Mouse (Mus musculus) MEL (cell line): ENCODE results near the gene Drc1.

ENCODE experiments used
- CHD2 ChIP-seq: IDR thresholded peaks from 2 replicates; pipeline ENCODE4 v1.6.1; 2011; ENCODE audit warnings: low read length, improper control_type of control experiment
- CTCF ChIP-seq, 3 experiments: IDR thresholded peaks in 2 of 3; conservative IDR thresholded peaks in 1 of 3; 2 replicates each; pipeline ENCODE4 v1.5.1; 2011 to 2012; ENCODE audit warnings: low read length in 3 of 3, low read depth in 2 of 3, mild to moderate bottlenecking in 2 of 3, improper control_type of control experiment in 1 of 3, inconsistent platforms in 1 of 3, mixed read lengths in 1 of 3, moderate library complexity in 1 of 3; ENCODE audit not compliant: control insufficient read depth in 1 of 3, insufficient read depth in 1 of 3, poor library complexity in 1 of 3, severe bottlenecking in 1 of 3
- MXI1 ChIP-seq: IDR thresholded peaks from 2 replicates; pipeline ENCODE4 v1.6.1; 2011; ENCODE audit warnings: mild to moderate bottlenecking, low read depth, low read length, improper control_type of control experiment
- MYB ChIP-seq: IDR thresholded peaks from 2 replicates; pipeline ENCODE4 v1.6.1; 2011; ENCODE audit warnings: mild to moderate bottlenecking, low read depth, low read length, improper control_type of control experiment
- POLR2AphosphoS2 ChIP-seq: IDR thresholded peaks from 2 replicates; pipeline ENCODE4 v1.6.1; 2011; ENCODE audit warnings: low read length, improper control_type of control experiment
- SMC3 ChIP-seq: IDR thresholded peaks from 2 replicates; pipeline ENCODE4 v1.6.1; 2011; ENCODE audit warnings: low read depth, low read length, improper control_type of control experiment

DNA sequence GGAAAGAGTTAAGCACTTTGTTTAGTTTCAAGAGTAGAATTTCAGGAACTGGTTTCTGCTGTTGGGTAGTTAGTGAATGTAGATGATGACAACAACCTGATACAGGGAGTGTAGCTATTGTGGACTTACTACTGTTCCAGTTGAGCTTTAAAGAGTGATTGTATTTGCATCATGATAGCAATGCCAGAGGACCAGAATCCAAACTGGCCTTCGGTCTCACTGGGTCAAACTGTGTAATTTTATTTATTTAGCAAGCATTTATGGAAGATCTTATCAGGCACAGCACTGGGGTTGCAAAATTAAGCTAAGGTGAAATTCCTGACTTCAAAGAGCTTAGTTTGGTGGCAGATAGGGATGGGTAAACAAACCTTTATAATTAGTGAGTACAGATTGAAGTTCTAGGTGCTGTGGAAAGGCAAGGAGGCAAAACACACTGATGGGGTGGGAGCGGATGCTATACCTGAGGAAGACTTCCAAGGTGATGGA lies 45.5 kb upstream of the Drc1 start:
- TF ChIP-seq CTCF (IDR thresholded peaks at IDR 0.05 in 2 of 3, conservative IDR thresholded peaks at IDR 0.05 in 1 of 3; ENCODE audit: control insufficient read depth in 1 of 3, insufficient read depth in 1 of 3, low read depth in 2 of 3, low read length in 3 of 3, poor library complexity in 1 of 3, severe bottlenecking in 1 of 3) (no peak), CHD2 (no peak), SMC3 (no peak), MXI1 (no peak), POLR2AphosphoS2 (no peak), MYB (no peak)
